Mouse (Mus musculus): ENCODE data around the gene Tmem132c. TPM values are rescaled to one million over a fixed set of nuclear protein-coding genes. Genes with fewer than 3 reads are reported as not detected.

Tmem132c gene
- polyA plus RNA-seq, 2 experiments: 0.08 TPM; not detected in 1

GRCm38 (mm10) chr5:127300597-127301254 is 59.1 kb downstream of the Tmem132c start:
- no peak for ATAC-seq (ENCODE audit: insufficient read depth)
- Histone ChIP-seq H3K4me2 (ENCODE audit: low read depth) (no peak overlapping the region), H3K27me3 (ENCODE audit: control insufficient read depth, insufficient read depth, low read length) (no peaks in the 10 kb centered on the region), H3K27ac (no peak overlapping the region), H3K9ac (replicated peaks) (no peak overlapping the region), H3K4me1 (replicated peaks; ENCODE audit: control insufficient read depth in 2 of 2, insufficient read depth in 2 of 2, low read length in 1 of 2) (no peaks in the 10 kb centered on the region; a peak in 1 of 4 replicates), H3K9me3 (ENCODE audit: control insufficient read depth, low read length) (no peaks in the 10 kb centered on the region), H3K4me3 (ENCODE audit: insufficient read depth in 1 of 2, low read depth in 2 of 2, low read length in 2 of 2) (no peak overlapping the region), H3K36me3 (replicated peaks; ENCODE audit: control insufficient read depth, insufficient read depth, low read depth) (no peaks in the 10 kb centered on the region)
- TF ChIP-seq CTCF (IDR thresholded peaks at IDR 0.05; ENCODE audit: low read depth): no peak
- no peak for TF ChIP-seq EP300 (IDR thresholded peaks at IDR 0.05; ENCODE audit: low read depth)
- DNase-seq (ENCODE audit: low read depth in 3 of 3, low spot score in 3 of 3): no peak
- 58% methylated on average over 8 of the region's 8 CpGs for WGBS (ENCODE audit: insufficient replicate concordance)

- Histone ChIP-seq H3K4me2 (ENCODE audit: low read depth) (no peak overlapping the region), H3K27ac (no peak overlapping the region), H3K4me1 (replicated peaks; ENCODE audit: control insufficient read depth in 2 of 2, insufficient read depth in 2 of 2, low read length in 1 of 2) (no peaks in the 10 kb centered on the region), H3K36me3 (replicated peaks; ENCODE audit: control insufficient read depth, insufficient read depth, low read depth) (no peaks in the 10 kb centered on the region), H3K4me3 (ENCODE audit: insufficient read depth in 1 of 2, low read depth in 2 of 2, low read length in 2 of 2) (no peak overlapping the region), H3K9me3 (ENCODE audit: control insufficient read depth, low read length) (no peaks in the 10 kb centered on the region), H3K27me3 (ENCODE audit: control insufficient read depth, insufficient read depth, low read length) (no peaks in the 10 kb centered on the region), H3K9ac (replicated peaks) (no peak overlapping the region)
- TF ChIP-seq CTCF (IDR thresholded peaks at IDR 0.05; ENCODE audit: low read depth) (no peak), EP300 (IDR thresholded peaks at IDR 0.05; ENCODE audit: low read depth) (no peak)
- WGBS (ENCODE audit: insufficient replicate concordance): 53% methylated on average over 5 of the region's 5 CpGs
- no peak for ATAC-seq (ENCODE audit: insufficient read depth)
- no peak for DNase-seq (ENCODE audit: low read depth in 3 of 3, low spot score in 3 of 3)
These were observed 63.7 kb downstream of the Tmem132c start for GRCm38 (mm10) chr5:127305312-127305711.

- no peak overlapping the region for H3K27ac ChIP-seq
- H3K9ac ChIP-seq (replicated peaks): no peak overlapping the region
- no peak overlapping the region for H3K4me2 ChIP-seq (ENCODE audit: low read depth)
- no peak for ATAC-seq (ENCODE audit: insufficient read depth)
- no peak for TF ChIP-seq EP300 (IDR thresholded peaks at IDR 0.05; ENCODE audit: low read depth)
- no peak for TF ChIP-seq CTCF (IDR thresholded peaks at IDR 0.05; ENCODE audit: low read depth)
- no peaks in the 10 kb centered on the region for H3K36me3 ChIP-seq (replicated peaks; ENCODE audit: control insufficient read depth, insufficient read depth, low read depth)
- DNase-seq (ENCODE audit: low read depth in 3 of 3, low spot score in 3 of 3): no peak
- H3K4me3 ChIP-seq (ENCODE audit: insufficient read depth in 1 of 2, low read depth in 2 of 2, low read length in 2 of 2): no peak overlapping the region
- 40% methylated on average over 5 of the region's 5 CpGs for WGBS (ENCODE audit: insufficient replicate concordance)
- H3K4me1 ChIP-seq (replicated peaks; ENCODE audit: control insufficient read depth in 2 of 2, insufficient read depth in 2 of 2, low read length in 1 of 2): no peaks in the 10 kb centered on the region
- H3K9me3 ChIP-seq (ENCODE audit: control insufficient read depth, low read length): no peaks in the 10 kb centered on the region
- no peaks in the 10 kb centered on the region for H3K27me3 ChIP-seq (ENCODE audit: control insufficient read depth, insufficient read depth, low read length)
These were observed 64.1 kb downstream of the Tmem132c start for GRCm38 (mm10) chr5:127305719-127306118.

- H3K27ac ChIP-seq: no peak overlapping the region
- H3K4me3 ChIP-seq (ENCODE audit: insufficient read depth in 1 of 2, low read depth in 2 of 2, low read length in 2 of 2): no peak overlapping the region
- 14% methylated on average over 1 of the region's 1 CpGs for WGBS (ENCODE audit: insufficient replicate concordance)
- H3K27me3 ChIP-seq (ENCODE audit: control insufficient read depth, insufficient read depth, low read length): no peaks in the 10 kb centered on the region
- no peaks in the 10 kb centered on the region for H3K36me3 ChIP-seq (replicated peaks; ENCODE audit: control insufficient read depth, insufficient read depth, low read depth)
- no peak overlapping the region for H3K4me2 ChIP-seq (ENCODE audit: low read depth)
- ATAC-seq (ENCODE audit: insufficient read depth) (no peak), DNase-seq (ENCODE audit: low read depth in 3 of 3, low spot score in 3 of 3) (no peak)
- H3K9me3 ChIP-seq (ENCODE audit: control insufficient read depth, low read length): no peaks in the 10 kb centered on the region
- H3K4me1 ChIP-seq (replicated peaks; ENCODE audit: control insufficient read depth in 2 of 2, insufficient read depth in 2 of 2, low read length in 1 of 2): no peaks in the 10 kb centered on the region
- H3K9ac ChIP-seq (replicated peaks): no peak overlapping the region
- no peak for TF ChIP-seq CTCF (IDR thresholded peaks at IDR 0.05; ENCODE audit: low read depth)
- no peak for TF ChIP-seq EP300 (IDR thresholded peaks at IDR 0.05; ENCODE audit: low read depth)
These were observed 65.1 kb downstream of the Tmem132c start for GRCm38 (mm10) chr5:127306726-127307125.

GRCm38 (mm10) chr5:127310318-127311004 is 68.9 kb downstream of the Tmem132c start:
- Histone ChIP-seq H3K4me2 (ENCODE audit: low read depth) (no peak overlapping the region), H3K27me3 (ENCODE audit: control insufficient read depth, insufficient read depth, low read length) (no peaks in the 10 kb centered on the region), H3K4me3 (ENCODE audit: insufficient read depth in 1 of 2, low read depth in 2 of 2, low read length in 2 of 2) (no peak overlapping the region), H3K27ac (no peak overlapping the region), H3K4me1 (replicated peaks; ENCODE audit: control insufficient read depth in 2 of 2, insufficient read depth in 2 of 2, low read length in 1 of 2) (no peaks in the 10 kb centered on the region), H3K9me3 (ENCODE audit: control insufficient read depth, low read length) (no peaks in the 10 kb centered on the region), H3K9ac (replicated peaks) (no peak overlapping the region), H3K36me3 (replicated peaks; ENCODE audit: control insufficient read depth, insufficient read depth, low read depth) (no peaks in the 10 kb centered on the region)
- ATAC-seq (ENCODE audit: insufficient read depth) (no peak), DNase-seq (ENCODE audit: low read depth in 3 of 3, low spot score in 3 of 3) (no peak)
- WGBS (ENCODE audit: insufficient replicate concordance): 38% methylated on average over 14 of the region's 14 CpGs
- no peak for TF ChIP-seq EP300 (IDR thresholded peaks at IDR 0.05; ENCODE audit: low read depth)
- no peak for TF ChIP-seq CTCF (IDR thresholded peaks at IDR 0.05; ENCODE audit: low read depth)

Measured in liver, embryonic 14.5 days (tissue).